Mouse (Mus musculus) frontal cortex, postnatal 10 days (tissue): Measurements from ENCODE around the gene Etnk1.
A peak's percentile ranks its signal among the peaks of the same experiment; 100 is the strongest.

Source experiments
- DNase-seq, 2 experiments: peaks; one replicate each; pipeline ENCODE4 v3.0.0; 2022; ENCODE audit warnings: low spot score in 2 of 2, mixed read lengths in 1 of 2

Gene Etnk1

GRCm38 (mm10) chr6:143213461-143213860 is 46.4 kb downstream of the Etnk1 start:
- no peak for DNase-seq

DNA sequence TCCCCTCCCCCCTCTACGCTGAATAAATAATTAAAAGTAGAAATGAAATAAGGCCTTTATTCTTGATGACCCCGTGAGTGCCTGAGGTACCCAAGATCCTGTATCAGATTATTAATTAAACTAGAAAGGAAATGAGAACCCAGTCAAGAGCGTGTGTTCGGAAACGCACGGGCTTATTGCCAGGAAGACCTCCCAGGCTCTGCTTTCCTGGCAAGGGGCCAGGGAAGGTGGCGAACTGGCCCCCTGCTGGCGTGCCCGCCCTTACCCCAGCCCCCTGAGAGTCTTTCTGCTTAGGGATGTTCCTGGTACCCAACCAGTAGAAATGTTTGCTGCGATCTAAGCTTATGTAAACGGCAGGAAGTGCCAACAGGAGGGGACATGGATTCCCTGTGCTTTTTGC is 49.2 kb downstream of the Etnk1 start:
- no peak for DNase-seq

DNA sequence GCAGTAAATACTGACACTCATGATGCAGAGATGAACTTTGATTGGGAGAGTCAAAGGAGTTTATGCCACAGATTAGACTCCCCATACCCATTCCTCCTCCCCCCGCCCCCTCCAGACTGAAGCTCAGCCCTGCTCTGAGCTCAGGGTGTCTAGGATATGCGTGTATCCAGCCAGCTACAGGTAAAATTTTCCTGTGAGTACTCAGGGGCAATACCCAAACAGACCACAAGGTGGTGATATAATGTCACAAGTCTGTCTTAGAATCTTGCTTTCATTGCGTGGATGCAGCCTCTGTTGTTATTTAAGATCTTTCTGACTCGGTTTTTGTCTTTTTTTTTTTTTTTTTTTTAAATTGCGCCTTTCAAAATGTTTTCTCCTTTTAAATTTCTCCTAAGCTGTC is 52.3 kb downstream of the Etnk1 start:
- peak in 1 of 2 experiments; percentile 56 for DNase-seq

- DNase-seq: no peak
Measured at GRCm38 (mm10) chr6:143221245-143221644, 54.2 kb downstream of the Etnk1 start.

GRCm38 (mm10) chr6:143224057-143224456 is 57.0 kb downstream of the Etnk1 start:
- DNase-seq: no peak

- DNase-seq: no peak
Measured at GRCm38 (mm10) chr6:143224885-143225284, 57.9 kb downstream of the Etnk1 start.

DNA sequence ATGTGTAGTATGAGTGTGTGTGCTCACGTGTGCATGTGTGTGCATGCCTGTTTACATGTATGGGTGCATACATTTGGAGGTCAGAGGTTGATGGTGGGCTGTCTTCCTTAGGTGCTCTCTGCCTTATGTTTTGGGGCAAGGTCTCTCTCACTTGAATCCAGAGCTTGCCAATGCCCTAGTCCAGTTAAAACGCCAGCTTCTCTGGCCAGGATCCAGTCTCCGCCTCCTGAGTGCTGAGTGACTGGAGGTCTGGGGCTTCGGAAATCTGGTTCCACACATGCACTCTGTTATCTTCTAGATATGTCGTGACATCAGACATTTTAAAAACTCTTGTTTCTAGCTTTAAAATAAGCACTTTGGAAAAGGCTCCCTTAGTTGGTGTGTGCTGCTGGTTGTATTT is 61.7 kb downstream of the Etnk1 start:
- no peak for DNase-seq

- DNase-seq: no peak
Measured at GRCm38 (mm10) chr6:143229906-143230305, 62.9 kb downstream of the Etnk1 start.

- DNase-seq: no peak
Measured at GRCm38 (mm10) chr6:143230888-143231287, 63.9 kb downstream of the Etnk1 start.

DNA sequence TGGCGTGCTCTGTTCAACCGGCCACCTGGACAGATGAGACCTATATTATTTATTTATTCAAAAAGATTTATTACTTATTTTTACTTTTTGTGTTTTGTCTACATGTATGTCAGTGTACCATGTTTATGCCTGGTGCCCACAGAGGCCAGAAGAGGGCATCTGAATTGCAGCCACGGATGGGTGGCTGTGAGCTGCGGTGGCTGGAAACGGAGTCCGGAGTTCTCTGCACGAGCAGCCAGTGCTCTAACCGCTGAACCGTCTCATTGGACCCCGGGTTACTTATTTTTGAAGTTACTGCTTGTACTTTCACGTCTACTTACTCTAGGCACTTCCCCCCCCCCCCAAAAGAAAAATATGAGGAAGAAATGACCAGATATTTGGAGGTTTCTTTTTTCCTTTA is 65.7 kb downstream of the Etnk1 start:
- DNase-seq: no peak

DNA sequence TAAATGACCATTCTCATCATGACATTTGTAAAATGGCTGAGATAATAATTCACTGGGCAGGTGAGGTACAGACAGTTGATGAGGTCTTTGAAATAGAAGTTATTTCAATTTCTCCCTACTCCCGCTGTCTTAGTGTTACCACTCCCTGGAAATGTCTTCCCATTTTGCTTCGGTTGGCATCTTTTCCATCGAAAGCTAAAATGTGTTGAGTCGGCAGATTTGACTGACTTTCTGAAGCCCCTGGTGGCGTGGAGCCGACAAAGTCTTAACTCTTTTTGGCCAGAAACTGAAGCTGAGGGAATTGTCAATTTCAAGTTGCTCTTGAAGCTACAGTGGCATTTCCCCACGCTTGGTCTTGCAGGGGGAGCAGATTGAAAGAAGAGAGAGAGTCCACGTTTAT is 67.8 kb downstream of the Etnk1 start:
- no peak for DNase-seq

GRCm38 (mm10) chr6:143239362-143240074 is 72.5 kb downstream of the Etnk1 start:
- no peak for DNase-seq

- DNase-seq: no peak
Measured at GRCm38 (mm10) chr6:143243191-143243590, 76.2 kb downstream of the Etnk1 start.

DNA sequence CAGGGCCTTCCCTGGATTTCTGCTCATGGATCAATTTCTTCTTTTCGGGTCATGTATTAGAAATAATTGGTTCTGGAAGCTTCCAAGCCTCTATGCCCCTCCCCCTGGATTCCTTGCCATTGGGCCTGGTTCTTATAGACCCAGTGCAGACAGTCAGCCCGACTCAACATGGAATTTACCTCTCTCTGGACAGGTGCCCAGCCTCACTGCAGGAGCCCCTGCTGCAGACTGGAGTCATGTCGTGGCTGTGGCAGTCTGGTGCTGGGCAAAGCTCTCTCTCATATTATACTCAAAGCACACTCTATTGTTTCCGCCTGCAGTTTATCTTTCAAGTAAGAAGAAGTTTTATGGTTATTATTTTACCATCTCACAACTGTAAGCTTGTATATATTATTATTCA is 90.9 kb downstream of the Etnk1 start:
- no peak for DNase-seq

GRCm38 (mm10) chr6:143259169-143259629 is 92.2 kb downstream of the Etnk1 start:
- DNase-seq: peak in 1 of 2 experiments; percentile 44

- no peak for DNase-seq
Measured at GRCm38 (mm10) chr6:143259870-143260559, 93.0 kb downstream of the Etnk1 start.

DNA sequence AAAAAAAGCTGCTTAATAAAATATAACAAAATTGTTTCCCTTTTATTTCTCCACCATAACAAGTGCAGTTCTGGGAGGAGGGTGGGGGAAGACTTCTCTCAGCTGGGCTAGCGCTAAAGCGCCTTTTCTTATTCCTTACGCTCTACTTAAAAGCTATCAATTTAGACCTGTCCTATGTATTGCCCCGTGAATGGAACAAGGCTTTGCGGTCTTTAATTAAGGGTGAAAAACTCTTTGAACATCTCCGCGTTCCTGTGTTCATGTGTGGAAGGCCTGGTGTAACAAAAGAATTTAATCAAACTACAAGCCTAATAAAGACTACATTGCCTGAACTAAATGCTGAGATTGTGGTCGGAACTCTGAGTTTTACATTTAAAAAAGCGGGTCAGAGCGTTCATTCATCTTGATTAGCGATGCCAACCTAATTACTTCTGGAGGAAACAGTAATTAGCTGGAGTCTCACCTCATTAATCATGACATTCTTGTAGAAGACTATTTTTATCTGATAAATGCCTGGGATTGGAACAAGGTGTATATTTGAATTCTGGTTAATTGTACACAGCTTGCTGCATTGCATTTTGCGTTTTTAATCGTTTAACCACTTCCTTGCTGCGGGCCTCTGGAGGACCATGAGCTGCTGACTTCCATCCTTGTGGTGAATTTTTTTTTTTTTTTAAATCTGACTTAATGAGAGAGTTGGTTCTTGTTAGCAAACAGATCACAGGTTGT is 93.7 kb downstream of the Etnk1 start:
- DNase-seq: no peak

GRCm38 (mm10) chr6:143261289-143261665 is 94.3 kb downstream of the Etnk1 start:
- DNase-seq: peak in 1 of 2 experiments; percentile 17

DNA sequence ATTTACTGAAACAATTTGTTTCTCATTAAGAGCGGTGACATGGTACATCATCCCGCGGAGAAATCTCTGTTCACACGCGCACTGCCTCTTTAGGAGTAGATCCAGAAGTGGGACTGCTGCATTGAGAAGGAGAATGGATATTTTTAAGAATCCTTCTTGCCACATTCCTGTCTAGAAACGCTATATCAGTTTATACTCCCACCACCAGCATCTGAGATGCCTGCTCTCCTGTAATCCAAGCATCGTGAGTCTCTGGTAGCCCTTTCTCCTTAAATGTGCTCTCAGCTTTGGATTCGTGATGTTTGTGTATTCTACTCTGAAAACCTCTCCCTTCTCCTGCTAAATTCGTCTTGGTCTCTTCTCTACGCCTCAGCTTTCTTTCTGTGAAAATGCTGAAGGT is 98.5 kb downstream of the Etnk1 start:
- DNase-seq: no peak

DNA sequence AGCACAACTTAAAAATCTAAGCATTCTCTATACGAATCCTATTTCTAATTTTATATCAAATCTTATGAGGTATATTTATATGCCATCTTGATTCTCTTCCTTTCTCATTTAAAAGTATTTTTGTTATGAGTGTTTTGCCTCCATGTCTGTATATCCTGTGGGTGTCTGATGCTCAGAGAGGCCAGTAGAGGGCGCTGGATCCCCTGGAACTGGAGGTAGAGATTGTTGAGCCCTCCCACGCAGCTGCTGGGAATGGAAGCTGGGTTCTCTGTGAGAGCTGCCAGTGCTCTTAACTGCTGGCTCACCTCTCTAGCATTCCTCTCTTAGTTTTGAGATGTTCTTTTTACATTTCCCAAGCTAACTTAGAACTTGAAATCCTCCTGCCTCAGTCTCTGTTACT is 112.2 kb downstream of the Etnk1 start:
- DNase-seq: no peak
